Mouse (Mus musculus): ENCODE results near the gene Tppp.
"Not testable (repeated sequence)": the region's sequence is repeated elsewhere in the genome, so short reads cannot be mapped to it uniquely, and the experiment has no call there.

Gene Tppp

GRCm38 (mm10) chr13:74025151-74026081, 16.2 kb downstream of the Tppp start:
- peak; percentile 78 for DNase-seq

- DNase-seq: peak; percentile 84
Observed at GRCm38 (mm10) chr13:74026215-74026614, 17.0 kb downstream of the Tppp start.

- no peak for DNase-seq
Observed at GRCm38 (mm10) chr13:74028116-74028515, 18.9 kb downstream of the Tppp start.

GRCm38 (mm10) chr13:74029013-74029412, 19.8 kb downstream of the Tppp start:
- no peak for DNase-seq

GRCm38 (mm10) chr13:74030691-74031090, 21.5 kb downstream of the Tppp start:
- DNase-seq: no peak

- DNase-seq: no peak
Observed at GRCm38 (mm10) chr13:74031133-74031532, 21.9 kb downstream of the Tppp start.

GRCm38 (mm10) chr13:74034756-74035155, 25.5 kb downstream of the Tppp start:
- DNase-seq: no peak

- no peak for DNase-seq
Observed at GRCm38 (mm10) chr13:74035776-74036175, 26.6 kb downstream of the Tppp start.

GRCm38 (mm10) chr13:74039926-74040325, 30.7 kb downstream of the Tppp start:
- no peak for DNase-seq

GRCm38 (mm10) chr13:74056194-74056593, 47.0 kb downstream of the Tppp start:
- no peak for DNase-seq

GRCm38 (mm10) chr13:74058081-74058480, 48.9 kb downstream of the Tppp start:
- DNase-seq: no peak

GRCm38 (mm10) chr13:74061613-74062377, 52.6 kb downstream of the Tppp start, which contains the start of gene Cep72:
Gene Cep72, minus strand, starts transcription at chr13:74062299.
- DNase-seq: peak; percentile 92

- DNase-seq: no peak
Observed at GRCm38 (mm10) chr13:74062378-74063128, 53.3 kb downstream of the Tppp start.

GRCm38 (mm10) chr13:74063340-74064050, 54.3 kb downstream of the Tppp start:
- DNase-seq: no peak

GRCm38 (mm10) chr13:74066576-74066975, 57.4 kb downstream of the Tppp start:
- no peak for DNase-seq

- DNase-seq: not testable (repeated sequence)
Observed at GRCm38 (mm10) chr13:74071244-74071643, 62.0 kb downstream of the Tppp start.

GRCm38 (mm10) chr13:74071714-74072113, 62.5 kb downstream of the Tppp start:
- DNase-seq: no peak

GRCm38 (mm10) chr13:74073369-74073768, 64.2 kb downstream of the Tppp start:
- DNase-seq: no peak

Measured in lung, postnatal 36 days (tissue).